Mouse (Mus musculus): ENCODE results near the gene Tsku.

GRCm38 (mm10) chr7:98407615-98408014, 46.5 kb upstream of the Tsku start:
- TF ChIP-seq CTCF (IDR thresholded peaks at IDR 0.05; ENCODE audit: low read depth) (no peak), EP300 (IDR thresholded peaks at IDR 0.05; ENCODE audit: low read depth) (no peak)

Measured in liver, embryonic 14.5 days (tissue).